Mouse (Mus musculus) kidney, adult 2 months (tissue): Measurements from ENCODE around the gene Aplf.

Source experiments
- CTCF ChIP-seq: fragments of 200-500 bp; conservative IDR thresholded peaks from 2 replicates; pipeline ENCODE4 v1.5.1; 2011; ENCODE audit warnings: low read depth, mild to moderate bottlenecking, control low read depth, low read length, moderate library complexity, mixed read lengths; ENCODE audit not compliant: insufficient read depth, insufficient read length
- POLR2A ChIP-seq: fragments of 200-500 bp; IDR thresholded peaks from one replicate; pipeline ENCODE4 v1.6.1; 2011; ENCODE audit warnings: low read depth, low read length, control low read depth

DNA sequence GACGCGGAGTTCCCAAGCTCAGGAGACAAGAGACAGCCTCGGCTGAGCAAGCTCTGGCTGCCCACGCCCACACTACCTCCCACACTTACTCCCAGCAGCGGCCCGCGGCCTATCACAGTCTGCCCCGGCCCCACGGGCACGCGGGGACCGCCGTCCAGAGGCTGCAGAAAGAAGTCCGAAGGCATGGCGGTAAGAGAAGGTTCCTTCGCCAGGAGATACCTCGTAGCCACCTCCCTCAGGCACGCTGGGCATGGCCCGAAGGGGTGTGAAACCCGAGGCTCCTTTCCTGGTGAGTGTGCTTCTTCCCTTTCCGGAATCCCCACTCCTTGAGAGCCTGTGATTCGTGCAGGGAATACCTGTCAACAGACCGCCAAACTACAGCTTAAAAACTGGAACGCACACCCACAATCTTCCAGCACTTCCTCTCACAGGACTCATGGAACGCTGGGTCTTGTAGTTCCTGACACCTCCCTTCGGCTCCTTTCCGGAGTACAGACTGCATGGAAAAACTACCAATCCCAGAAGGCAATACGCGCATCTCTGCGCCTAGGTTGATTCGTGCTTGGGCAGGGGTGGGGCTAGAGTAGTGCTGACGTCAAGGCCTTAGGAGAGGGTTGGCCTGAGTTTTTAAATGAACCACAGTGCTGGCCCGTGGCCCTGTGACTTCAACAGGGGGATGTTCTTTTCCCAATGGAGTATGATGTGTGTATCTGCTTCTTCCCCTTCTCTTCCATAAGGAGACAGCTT lies at the start of gene Aplf:
- TF ChIP-seq CTCF (no peak), POLR2A (no peak)
